ENCODE assay signal across 8 mouse cellular contexts in the genomic region with DNA sequence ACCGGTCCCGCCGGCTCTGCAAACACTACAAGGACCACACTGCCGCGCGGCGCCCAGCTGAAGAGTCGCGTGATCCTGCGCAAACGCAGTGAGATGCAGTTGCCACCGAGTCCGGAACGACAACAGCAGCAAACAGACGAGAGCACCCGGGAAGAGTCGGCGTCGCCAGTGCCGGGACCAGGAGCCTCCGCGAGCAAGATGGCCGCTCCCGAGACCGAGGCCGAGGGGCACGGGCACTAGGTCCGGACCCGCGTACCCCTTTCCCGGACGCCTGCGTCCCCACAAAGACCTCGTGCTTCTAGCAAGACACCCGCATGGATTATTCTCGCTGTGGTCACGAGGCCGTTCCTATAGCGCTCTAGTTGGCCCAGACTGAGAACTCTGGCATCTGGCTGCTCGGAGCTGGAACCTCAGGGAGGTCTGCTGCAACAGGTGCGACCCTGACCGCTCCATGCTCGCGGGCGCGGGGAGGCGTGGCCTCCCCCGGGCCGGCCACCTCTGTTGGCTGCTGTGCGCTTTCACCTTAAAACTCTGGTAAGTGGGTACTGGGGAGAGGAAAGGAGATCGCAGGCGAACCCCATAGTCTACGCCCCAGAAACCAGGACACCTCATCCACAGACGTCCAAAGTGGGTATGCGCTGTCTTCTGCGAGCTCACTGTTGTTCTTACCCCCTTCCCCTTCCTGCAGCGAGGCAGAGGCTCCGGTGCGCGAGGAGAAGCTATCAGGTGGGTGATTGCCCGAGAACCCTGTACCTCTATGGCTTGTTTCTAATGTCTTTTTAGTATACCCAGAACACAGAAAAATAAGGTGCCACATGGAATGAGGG. TPM values are rescaled to one million over a fixed set of nuclear protein-coding genes. Genes with fewer than 3 reads are reported as not detected.
DNase-seq lines count a peak whose midpoint lies in the region; ATAC-seq lines count a peak whose summit lies in the region.

A gene (plus strand): TSS at position 91 of the 827 bp plus-strand sequence.

- peak within 1 kb of the TSS; percentile 78 for H3K4me3 ChIP-seq in hindbrain, embryonic 15.5 days
- H3K4me3 ChIP-seq in macrophage (ENCODE audit: inconsistent target): peak within 1 kb of the TSS; percentile 77

- H3K36me3 ChIP-seq in hindbrain, embryonic 15.5 days: peaks cover 16% of the 10 kb centered on the region
- peaks cover 21% of the 10 kb centered on the region for H3K36me3 ChIP-seq in macrophage (ENCODE audit: inconsistent target)

- WGBS in hindbrain, embryonic 15.5 days: under 1% methylated on average over 61 of the region's 61 CpGs
- WGBS in macrophage (ENCODE audit: missing documents): under 1% methylated on average over 61 of the region's 61 CpGs

- no peaks in the 10 kb centered on the region for H3K27me3 ChIP-seq in hindbrain, embryonic 15.5 days

- H3K4me2 ChIP-seq in hindbrain, embryonic 15.5 days: peak within 1 kb of the TSS; percentile 80

- H3K27ac ChIP-seq in hindbrain, embryonic 15.5 days (replicated peaks): peak within 1 kb of the TSS; percentile 85
- H3K27ac ChIP-seq in macrophage: peak within 1 kb of the TSS; percentile 51

- no peaks in the 10 kb centered on the region for H3K9me3 ChIP-seq in hindbrain, embryonic 15.5 days

- H3K9ac ChIP-seq in hindbrain, embryonic 15.5 days: peak within 1 kb of the TSS; percentile 69

- H3K4me1 ChIP-seq in hindbrain, embryonic 15.5 days (replicated peaks): peaks cover 15% of the 10 kb centered on the region

- ATAC-seq in hindbrain, embryonic 15.5 days (ENCODE audit: low FRiP score, low read depth): peak; percentile 98

- peak; percentile 95 for DNase-seq in R1 (ENCODE audit: low read depth, low spot score)
- DNase-seq in cerebellum, postnatal 36 days: peak; percentile 93 to 94
- DNase-seq in frontal cortex, postnatal 36 days (ENCODE audit: low spot score in 2 of 2): peak; percentile 93 to 98
- DNase-seq in left cerebral cortex, adult 18-20 months (ENCODE audit: low spot score in 2 of 2): peak; percentile 94 to 97
- DNase-seq in right cerebral cortex, adult 18-20 months: peak; percentile 97
- DNase-seq in urinary bladder, postnatal 10 days (ENCODE audit: low spot score): peak; percentile 74

- H3K79me2 ChIP-seq in macrophage (ENCODE audit: inconsistent target): peaks cover 16% of the 10 kb centered on the region

RNA-seq across cellular contexts. Expression of the gene that starts here (rescaled TPM):
- polyA plus RNA-seq in hindbrain, embryonic 15.5 days (2015; fragmentation: Nextera tagmentation; extraction: Ambion mirVana): 90.2 and 96.2 TPM in 2 replicates
- 10 to 100 TPM; 43.0 to 43.5 TPM for total RNA-seq in left cerebral cortex, adult 18-20 months (2021)
- 100 to 1,000 TPM in 15 of 26 experiments, 10 to 100 TPM in 11; 56.6 to 143 (median 104) TPM for total RNA-seq in macrophage (2018; cell fraction: chromatin; rRNA removed)
- 10 to 100 TPM; 45.3 to 85.3 (median 62.0) TPM for total RNA-seq in macrophage (2018; cell fraction: cytosol; rRNA removed)
- total RNA-seq in macrophage (2018; cell fraction: nucleus; rRNA removed): 100 to 1,000 TPM in 16 of 26 experiments, 10 to 100 TPM in 10; 63.7 to 150 (median 104) TPM
- 41.1 to 83.2 TPM (median 71.3 TPM) in 3 replicates for polyA plus RNA-seq in macrophage (2018)

Comparison
In these comparisons a context has a peak if more than half of its experiments do, and no peak if none do; other contexts are left out.
1. Peak in every context shown above with its lines: DNase-seq, ATAC-seq, H3K4me3 ChIP-seq and H3K27ac ChIP-seq.